Mouse (Mus musculus) limb, embryonic 14.5 days (tissue): ENCODE data around the gene Col1a2. TPM values are rescaled to one million over a fixed set of nuclear protein-coding genes. Genes with fewer than 3 reads are reported as not detected.

Experiments used
- ATAC-seq: fragments of 200-750 bp; cut with Nextera tagmentation; 2 replicates; pipeline ENCODE4 v1.8.0; 2017; ENCODE audit warnings: low read depth, moderate number of reproducible peaks, moderate TSS enrichment; ENCODE audit not compliant: low FRiP score
- DNase-seq: peaks from one replicate; pipeline ENCODE4 v3.0.0-alpha.2; 2015; ENCODE audit warnings: low spot score
- H3K27ac ChIP-seq: fragments of 300-500 bp; sonication (generic); replicated peaks from 2 replicates; pipeline ENCODE4 v1.5.1; 2014; ENCODE audit warnings: low read depth, mild to moderate bottlenecking, low read length, moderate library complexity, mixed read lengths
- H3K27me3 ChIP-seq: fragments of 300-500 bp; sonication (generic); 2 replicates; pipeline ENCODE4 v1.6.1; 2014; ENCODE audit warnings: low read length, mixed read lengths; ENCODE audit not compliant: control insufficient read depth, insufficient read depth
- H3K36me3 ChIP-seq: fragments of 300-500 bp; sonication (generic); 2 replicates; pipeline ENCODE4 v1.6.1; 2014; ENCODE audit warnings: mild to moderate bottlenecking, low read length, moderate library complexity, mixed read lengths; ENCODE audit not compliant: control insufficient read depth, insufficient read depth
- H3K4me1 ChIP-seq: fragments of 300-500 bp; sonication (generic); 2 replicates; pipeline ENCODE4 v1.6.1; 2014; ENCODE audit warnings: antibody characterized with exemption, low read length, mixed read lengths; ENCODE audit not compliant: control insufficient read depth, insufficient read depth
- H3K4me2 ChIP-seq: fragments of 300-500 bp; sonication (generic); replicated peaks from 2 replicates; pipeline ENCODE4 v1.6.1; 2014; ENCODE audit warnings: low read depth, mild to moderate bottlenecking, low read length, moderate library complexity; ENCODE audit not compliant: severe bottlenecking
- H3K4me3 ChIP-seq: fragments of 300-500 bp; sonication (generic); replicated peaks from 2 replicates; pipeline ENCODE4 v1.5.1; 2014; ENCODE audit warnings: low read length
- H3K9ac ChIP-seq: fragments of 300-500 bp; sonication (generic); 2 replicates; pipeline ENCODE4 v1.6.1; 2014; ENCODE audit warnings: mild to moderate bottlenecking, low read depth, low read length, moderate library complexity; ENCODE audit not compliant: severe bottlenecking
- H3K9me3 ChIP-seq: fragments of 300-500 bp; sonication (generic); 2 replicates; pipeline ENCODE4 v1.6.1; 2016; ENCODE audit warnings: low read length; ENCODE audit not compliant: control insufficient read depth
- POLR2A ChIP-seq: fragments of 200-500 bp; IDR thresholded peaks from 2 replicates; pipeline ENCODE4 v1.8.0; 2012; ENCODE audit warnings: inconsistent platforms, mild to moderate bottlenecking, moderate library complexity, borderline replicate concordance; ENCODE audit not compliant: insufficient read depth, insufficient read length; ENCODE audit errors: extremely low read depth
- WGBS: fragments of 180-500 bp; shearing (Covaris S2); extraction: QIAGEN DNeasy Blood & Tissue Kit; methylation state at CpG from one replicate; pipeline ENCODE4 v1.1.7; 2014; 5-methylcytosine and 5-hydroxymethylcytosine counted together
- polyA plus RNA-seq, 2 experiments: library from polyadenylated mRNA; depleted of rRNA in 1 of 2; stranded (reverse) in 1 of 2; unstranded in 1 of 2; fragments of >200 nt; fragmentation: Nextera tagmentation in 1 of 2; extraction: Ambion mirVana in 1 of 2; gene quantifications; 2 replicates each; pipeline versions ENCODE4 v1.2.1 to v1.2.3; 2012 to 2014

The Col1a2 gene
- polyA plus RNA-seq, 2 experiments: 1,310 to 1,964 TPM

DNA sequence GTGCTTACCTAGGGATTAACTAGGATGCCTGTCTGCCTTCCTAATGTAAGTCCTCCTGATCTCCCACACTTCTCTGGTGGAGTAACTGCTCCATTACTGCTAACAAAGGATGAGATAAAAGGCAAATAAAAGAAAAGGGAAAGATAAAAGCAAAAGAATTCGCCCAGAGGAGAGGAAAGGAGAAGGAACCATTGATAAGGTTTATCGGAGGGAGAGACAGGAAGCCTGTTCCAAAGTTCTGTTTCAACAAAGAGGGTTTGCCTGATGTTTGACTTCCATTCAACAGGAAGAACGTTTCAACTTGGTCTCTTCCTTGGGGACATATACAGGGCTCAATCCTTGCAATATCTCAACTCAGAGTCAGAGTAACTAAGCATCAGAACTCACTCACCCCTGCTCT is 39.3 kb upstream of the Col1a2 start:
- H3K27ac ChIP-seq: 0 out of 2 replicates have a peak overlapping the region, but pooled peaks have one; percentile 20
- TF ChIP-seq POLR2A: no peak
- no peak overlapping the region for H3K4me2 ChIP-seq
- no peak overlapping the region for H3K9ac ChIP-seq
- no peak for ATAC-seq
- H3K9me3 ChIP-seq: no peaks in the 10 kb centered on the region
- WGBS: 54% methylated on average over 3 of the region's 3 CpGs
- H3K27me3 ChIP-seq: no peaks in the 10 kb centered on the region
- H3K4me1 ChIP-seq: peaks cover 10% of the 10 kb centered on the region; the same call in 1 of the 2 replicates
- no peaks in the 10 kb centered on the region for H3K36me3 ChIP-seq
- no peak for DNase-seq
- no peak overlapping the region for H3K4me3 ChIP-seq

DNA sequence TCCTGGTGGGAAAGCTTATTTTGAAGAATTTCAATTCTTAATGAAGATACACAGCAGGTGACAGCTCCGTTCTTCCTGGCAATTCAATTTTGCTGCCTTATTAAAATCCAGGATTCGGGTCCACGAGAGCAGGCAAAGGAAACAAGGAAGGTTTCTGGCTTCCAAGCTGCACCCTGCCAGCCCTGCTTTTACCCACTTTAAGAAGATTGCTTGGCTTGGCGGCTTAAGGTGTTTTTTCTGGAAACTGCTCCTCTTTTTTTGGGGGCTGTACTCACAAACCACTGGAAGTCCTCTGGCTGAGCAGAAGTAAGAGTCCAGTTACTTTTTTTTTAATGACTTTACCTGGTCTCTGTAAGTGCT is 21.1 kb upstream of the Col1a2 start:
- no peak for TF ChIP-seq POLR2A
- H3K4me2 ChIP-seq: peak overlapping the region; percentile 26
- no peak; the same call in 1 of the 2 replicates for ATAC-seq
- peak overlapping the region; percentile 6; the same call in 1 of the 2 replicates for H3K4me3 ChIP-seq
- no peaks in the 10 kb centered on the region for H3K27me3 ChIP-seq
- peak; percentile 55 for DNase-seq
- no peaks in the 10 kb centered on the region for H3K36me3 ChIP-seq
- no peaks in the 10 kb centered on the region for H3K9me3 ChIP-seq
- H3K4me1 ChIP-seq: peaks cover 34% of the 10 kb centered on the region
- WGBS: 21% methylated on average over 4 of the region's 4 CpGs
- no peak overlapping the region for H3K9ac ChIP-seq
- peak overlapping the region; percentile 81 for H3K27ac ChIP-seq

DNA sequence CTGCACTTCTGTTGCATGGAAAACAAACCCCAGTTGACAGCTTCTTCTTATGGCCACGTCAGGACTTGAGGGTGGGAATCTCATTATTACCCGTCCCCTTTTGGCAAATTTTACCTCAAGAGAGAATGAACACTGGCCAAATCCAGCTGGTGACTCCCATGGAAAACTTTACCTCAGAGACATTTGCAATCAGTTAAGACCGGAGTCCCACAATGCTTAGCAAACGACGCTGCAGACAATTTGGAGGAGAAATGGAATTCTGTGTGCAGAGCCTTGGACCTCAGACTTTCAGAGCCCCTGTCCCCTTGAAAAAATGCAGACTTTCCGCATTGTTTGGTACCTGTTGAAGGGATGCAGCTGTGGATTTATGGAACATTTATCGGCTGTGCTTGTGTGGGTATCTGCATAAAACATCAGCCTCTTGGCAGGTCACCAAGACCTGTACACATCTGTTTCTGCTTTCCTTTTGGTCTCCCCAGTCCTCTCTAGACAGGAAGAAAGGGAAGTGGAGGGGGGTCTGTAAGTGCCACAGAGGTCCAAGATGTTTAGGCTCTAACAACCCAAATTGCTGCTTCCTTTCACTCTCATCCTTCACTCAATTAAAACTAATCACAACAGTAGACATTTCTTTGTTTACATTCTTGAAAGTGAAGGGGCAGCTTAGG is 20.5 kb upstream of the Col1a2 start:
- H3K27ac ChIP-seq: peak overlapping the region; percentile 81
- H3K4me1 ChIP-seq: peaks cover 40% of the 10 kb centered on the region
- no peaks in the 10 kb centered on the region for H3K36me3 ChIP-seq
- H3K27me3 ChIP-seq: no peaks in the 10 kb centered on the region
- no peaks in the 10 kb centered on the region for H3K9me3 ChIP-seq
- TF ChIP-seq POLR2A: no peak
- DNase-seq (peak; percentile 93), ATAC-seq (peak; percentile 83)
- H3K9ac ChIP-seq: no peak overlapping the region
- H3K4me2 ChIP-seq: peak overlapping the region; percentile 26
- peak overlapping the region; percentile 6; the same call in 1 of the 2 replicates for H3K4me3 ChIP-seq
- 11% methylated on average over 7 of the region's 7 CpGs for WGBS

DNA sequence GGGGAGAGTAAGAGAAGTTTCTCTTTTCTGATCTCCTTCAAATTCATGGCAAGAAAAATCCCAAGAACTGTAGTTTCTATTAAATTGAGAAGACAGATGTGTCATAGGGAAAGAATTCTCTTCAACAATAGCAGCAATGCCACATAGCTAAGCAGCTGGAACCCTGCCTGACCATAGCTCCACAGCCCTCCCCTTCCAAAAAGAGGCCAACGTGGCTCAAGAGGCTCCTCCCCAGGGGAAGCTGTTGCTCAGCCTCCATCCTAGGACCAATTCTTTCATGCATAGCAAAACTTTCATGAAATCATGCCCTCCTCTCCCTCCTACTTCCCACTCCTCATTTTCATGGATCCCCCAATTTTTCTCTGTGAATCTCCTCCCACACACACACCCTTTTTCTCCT is 16.3 kb upstream of the Col1a2 start:
- peak; percentile 92 for DNase-seq
- Histone ChIP-seq H3K4me3 (0 out of 2 replicates have a peak overlapping the region, but pooled peaks have one; percentile 17), H3K27me3 (no peaks in the 10 kb centered on the region), H3K36me3 (no peaks in the 10 kb centered on the region), H3K9me3 (no peaks in the 10 kb centered on the region), H3K9ac (0 out of 2 replicates have a peak overlapping the region, but pooled peaks have one; percentile 17), H3K27ac (peak overlapping the region; percentile 92), H3K4me2 (peak overlapping the region; percentile 31), H3K4me1 (peaks cover 49% of the 10 kb centered on the region)
- TF ChIP-seq POLR2A: no peak
- WGBS: 0% methylated on average over 1 of the region's 1 CpGs
- peak; percentile 58 for ATAC-seq

DNA sequence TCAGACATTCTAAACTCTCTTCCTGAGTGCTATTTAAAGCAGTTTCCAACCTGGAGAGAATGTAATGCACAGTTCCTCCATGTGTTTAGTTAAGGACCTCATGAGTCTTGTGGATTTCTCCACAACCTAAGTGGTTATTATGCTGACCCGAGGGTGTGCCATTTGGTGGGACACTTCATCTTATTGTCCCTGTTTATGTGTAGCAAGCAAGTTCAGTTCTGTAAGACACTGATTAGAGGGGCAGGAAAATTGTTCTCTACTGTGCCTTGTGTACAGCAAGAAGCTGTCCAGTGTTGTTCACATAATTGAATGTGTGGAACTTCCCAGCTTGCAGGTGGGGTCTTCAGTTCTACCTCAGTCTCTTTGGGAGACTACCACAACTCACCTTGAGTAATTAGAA is 15.6 kb upstream of the Col1a2 start:
- DNase-seq (no peak), ATAC-seq (0 out of 2 replicates have a peak, but pooled peaks have one; percentile 2)
- Histone ChIP-seq H3K4me2 (peak overlapping the region; percentile 31), H3K9ac (peak overlapping the region; percentile 17; the same call in 1 of the 2 replicates), H3K36me3 (no peaks in the 10 kb centered on the region), H3K9me3 (no peaks in the 10 kb centered on the region), H3K27ac (peak overlapping the region; percentile 92), H3K4me3 (peak overlapping the region; percentile 17; the same call in 1 of the 2 replicates), H3K4me1 (peaks cover 46% of the 10 kb centered on the region), H3K27me3 (no peaks in the 10 kb centered on the region)
- no peak for TF ChIP-seq POLR2A
- 9% methylated on average over 1 of the region's 1 CpGs for WGBS
